Mouse (Mus musculus): ENCODE results near the gene Olfr1417. TPM values are rescaled to one million over a fixed set of nuclear protein-coding genes. Genes with fewer than 3 reads are reported as not detected.

Gene Olfr1417
- total RNA-seq, 2 experiments from 2014 or later, result not detected

DNA sequence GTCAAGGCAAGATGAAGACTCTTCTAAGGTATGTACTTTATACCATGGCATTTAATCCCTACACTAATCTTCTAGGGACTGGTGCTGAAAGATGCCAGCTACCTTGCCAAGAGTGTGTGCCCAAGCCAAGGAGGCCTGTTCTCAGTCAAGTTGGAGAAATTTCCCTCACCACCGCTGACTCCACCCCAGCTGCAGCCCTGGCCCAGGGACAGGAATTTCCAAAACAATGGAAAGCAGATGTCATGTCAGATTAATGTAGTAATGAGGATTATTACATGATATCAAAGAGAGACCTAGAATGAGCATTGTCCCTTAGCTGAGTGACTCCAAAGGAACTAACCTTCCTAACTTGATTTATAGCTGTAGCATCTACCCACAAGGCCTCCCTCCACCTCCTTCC is 28.2 kb downstream of the Olfr1417 start:
- peak; percentile 13 to 38 for DNase-seq

DNA sequence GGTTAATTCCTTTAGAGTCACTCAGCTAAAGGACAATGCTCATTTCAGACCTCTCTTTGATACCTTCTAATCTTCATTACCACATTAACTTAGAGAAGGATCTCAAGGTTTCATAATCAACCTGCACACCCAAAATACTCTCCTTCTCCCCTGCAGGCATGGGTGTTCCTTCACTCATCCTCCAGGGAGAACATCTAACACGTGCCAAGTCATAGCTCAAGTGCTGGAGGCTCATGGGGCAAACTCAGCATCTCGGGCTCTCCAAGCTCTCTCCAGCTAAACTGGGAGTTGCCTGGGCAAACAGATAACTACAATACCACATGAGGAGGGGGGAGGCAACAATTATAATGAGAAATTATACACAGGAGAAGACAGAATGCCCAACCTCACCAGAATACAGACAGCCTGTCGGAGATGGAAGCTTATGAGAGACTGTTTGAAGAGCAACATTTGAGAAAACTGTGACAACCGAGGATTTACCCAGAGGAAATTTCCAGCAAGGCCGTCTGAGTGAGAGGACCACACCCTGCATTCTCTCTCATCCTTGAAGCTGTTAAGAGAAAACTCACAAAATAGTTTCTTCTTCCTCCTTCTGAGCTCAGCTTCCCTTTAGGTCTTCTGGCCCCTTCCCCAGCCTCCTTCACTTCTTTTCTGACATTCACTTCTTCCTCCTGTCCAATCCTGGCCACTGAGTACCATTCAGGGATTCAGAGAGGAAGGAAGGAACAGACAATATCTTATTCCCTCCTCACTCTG is 28.8 kb downstream of the Olfr1417 start:
- no peak for DNase-seq

DNA sequence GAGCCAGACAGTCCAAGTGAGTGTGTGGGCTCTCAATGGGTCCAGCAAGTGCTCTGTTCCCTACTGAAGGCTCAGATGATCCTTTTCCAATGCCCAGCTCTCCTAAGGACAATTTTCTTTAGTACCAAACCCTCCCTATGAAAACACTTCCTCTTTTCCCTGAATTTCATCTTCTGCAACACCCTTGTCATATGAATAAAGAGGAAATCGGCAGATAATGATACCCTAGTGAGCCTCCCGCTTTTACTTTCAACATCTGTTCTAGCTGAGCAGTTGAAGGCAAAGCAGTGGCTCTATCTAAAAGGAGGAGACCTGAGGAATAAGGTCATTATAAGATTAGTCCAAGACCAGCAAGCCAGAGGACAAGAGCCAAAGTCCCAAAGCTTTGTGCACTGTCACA is 30.6 kb downstream of the Olfr1417 start:
- DNase-seq, result no peak

DNA sequence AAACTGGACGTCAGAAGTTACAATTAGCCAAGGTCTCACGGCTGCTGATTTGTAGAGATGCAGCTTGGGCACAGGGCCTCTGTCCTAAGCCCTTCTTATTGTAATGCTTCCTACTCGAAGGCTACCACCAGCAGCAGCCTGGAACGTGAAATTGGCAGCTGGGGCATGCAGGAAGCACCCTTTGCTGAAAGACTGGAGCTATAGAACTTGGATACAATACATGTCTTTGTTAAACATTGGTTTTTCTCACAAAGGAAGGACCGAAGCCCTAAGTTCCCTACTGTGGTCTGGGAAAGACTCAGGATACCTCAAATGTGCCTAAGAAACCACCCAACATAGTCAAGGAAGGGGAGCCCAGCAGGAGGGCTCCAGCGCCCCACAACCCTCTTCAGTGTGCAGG is 31.2 kb downstream of the Olfr1417 start:
- no peak for DNase-seq

DNA sequence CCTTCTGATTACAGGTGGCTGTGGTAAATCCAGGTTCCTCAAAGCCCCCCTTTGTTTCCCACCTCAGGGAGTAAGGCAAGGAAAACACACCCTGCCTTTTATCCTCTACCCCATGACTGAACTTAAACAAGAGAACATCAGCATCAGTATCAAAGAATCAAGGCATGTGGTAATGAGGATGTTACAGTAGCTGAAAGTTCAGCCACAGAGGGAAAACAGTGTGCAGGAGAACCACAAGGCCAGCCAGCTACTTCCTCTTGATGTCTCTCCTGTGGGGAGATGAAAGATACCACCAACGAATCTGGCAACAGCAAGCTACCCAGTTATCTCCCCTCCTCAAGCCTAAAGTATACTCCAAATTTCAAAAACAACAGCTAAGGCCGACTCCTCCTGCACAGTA is 31.8 kb downstream of the Olfr1417 start:
- no peak for DNase-seq

DNA sequence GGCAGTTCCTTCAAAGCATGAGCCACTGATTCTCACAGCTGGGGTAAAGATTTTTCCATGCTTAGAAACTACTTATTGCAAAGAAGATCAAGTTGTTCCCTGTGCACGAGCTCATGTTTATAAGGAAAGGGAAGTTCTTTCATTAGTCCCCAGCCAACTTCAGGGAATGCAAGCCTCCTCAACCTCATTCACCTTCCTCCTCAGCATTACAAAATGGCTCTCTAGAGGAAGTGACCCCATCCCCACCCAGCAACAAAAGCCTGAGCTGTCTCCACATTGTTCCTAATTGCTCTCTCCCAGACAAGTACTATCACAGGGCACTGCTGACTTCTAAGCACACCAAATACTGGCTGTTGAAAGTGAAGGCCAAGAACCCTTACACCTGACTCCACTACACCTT is 34.6 kb downstream of the Olfr1417 start:
- DNase-seq, result no peak

DNA sequence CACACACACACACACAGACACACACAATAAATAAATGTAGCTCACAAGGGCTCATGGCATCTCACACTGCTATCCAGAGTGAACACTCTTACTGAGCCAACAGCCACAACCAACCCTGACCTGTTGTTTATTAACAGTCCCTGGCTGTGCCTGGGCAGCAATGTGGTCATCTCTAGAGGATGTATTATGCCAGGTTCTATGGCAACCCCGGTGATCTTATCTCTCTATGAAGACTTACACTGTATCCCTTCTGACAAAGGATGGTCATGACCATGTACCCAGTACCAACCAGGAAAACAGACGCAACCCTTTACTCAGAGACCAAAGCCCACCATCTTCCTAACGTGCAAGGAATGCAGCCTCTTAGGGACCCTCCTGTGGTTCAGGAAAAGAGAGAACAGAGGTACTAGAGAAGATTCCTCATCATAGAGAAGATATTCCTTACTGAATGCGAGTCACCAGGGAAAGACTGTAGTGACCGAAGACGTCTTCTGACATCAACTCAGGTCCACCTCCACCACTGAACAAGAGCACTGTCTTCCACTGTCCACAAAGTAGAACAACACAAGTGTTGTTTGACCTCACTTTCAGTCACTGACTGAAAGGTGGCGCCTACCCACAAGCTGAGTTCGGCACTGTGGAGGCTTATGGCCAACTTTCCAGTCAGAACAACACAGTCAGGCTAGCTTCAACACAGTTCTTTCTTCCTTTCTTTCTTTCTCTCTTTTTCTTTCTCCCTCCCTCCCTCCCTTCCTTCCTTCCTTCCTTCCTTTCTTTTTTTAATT is 38.3 kb downstream of the Olfr1417 start:
- no peak for DNase-seq

DNA sequence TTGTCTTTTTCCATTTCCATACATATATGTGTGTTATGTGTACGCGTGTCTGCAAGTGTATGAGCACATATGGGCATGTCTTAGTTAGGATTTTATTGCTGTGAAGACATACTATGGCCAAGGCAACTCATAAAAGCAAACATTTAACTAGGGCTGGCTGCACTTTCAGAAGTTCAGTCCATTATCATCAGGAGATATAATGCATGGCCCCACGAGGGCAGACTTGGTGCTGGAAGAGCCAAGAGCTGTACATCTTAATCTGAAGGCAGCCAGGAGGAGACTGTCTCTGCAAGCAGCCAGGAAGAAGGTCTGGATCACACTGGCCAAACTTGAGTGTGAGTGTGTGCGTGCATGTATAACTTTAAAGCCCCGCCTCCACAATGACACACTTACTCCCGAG is 44.6 kb downstream of the Olfr1417 start:
- no peak for DNase-seq

DNA sequence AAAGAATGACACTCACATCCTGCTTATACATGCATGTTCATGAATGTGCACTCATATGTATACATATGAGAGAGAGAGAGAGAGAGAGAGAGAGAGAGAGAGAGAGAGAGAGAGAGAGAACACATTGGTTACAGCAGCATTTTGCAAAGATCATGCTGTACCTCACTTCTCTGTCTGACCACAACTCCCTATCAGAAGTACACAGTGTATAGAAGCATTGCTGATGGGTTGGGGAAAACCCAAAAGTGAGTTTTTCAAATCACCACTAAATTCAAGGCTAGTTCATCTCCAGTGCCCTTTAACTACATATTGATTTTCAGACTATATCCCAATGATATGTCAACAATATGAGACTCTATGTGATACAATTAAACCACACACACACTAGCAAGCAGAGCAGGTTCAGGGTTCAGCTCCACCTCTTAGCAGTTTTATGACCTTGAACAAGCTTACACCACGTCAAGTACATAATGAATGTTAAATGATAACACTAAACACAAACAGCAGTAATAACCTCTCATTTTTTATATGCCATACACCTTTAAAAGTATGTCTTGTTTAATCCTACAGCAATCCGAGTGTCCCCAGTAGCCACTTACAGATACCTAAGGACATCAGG is 45.2 kb downstream of the Olfr1417 start:
- no peak for DNase-seq

DNA sequence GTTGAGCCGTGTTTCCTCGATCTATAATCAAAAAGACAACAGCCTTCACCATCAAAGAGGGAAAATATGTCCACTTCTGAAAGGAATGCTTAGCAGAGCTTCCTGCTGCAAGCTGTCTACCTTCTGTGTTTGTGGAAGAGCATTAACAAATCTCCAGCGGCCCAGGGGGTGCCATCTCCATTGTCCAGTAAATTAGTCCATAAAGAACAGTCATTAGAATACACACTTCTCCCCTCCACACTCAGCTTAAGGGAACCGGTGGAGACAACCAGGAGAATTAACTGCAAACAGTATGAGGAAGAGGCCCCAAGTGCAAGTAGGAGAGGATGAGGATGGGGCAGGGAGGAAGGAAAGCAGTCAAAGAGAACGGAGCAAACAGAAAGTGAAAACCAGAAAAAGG is 47.2 kb downstream of the Olfr1417 start:
- DNase-seq, result no peak

DNA sequence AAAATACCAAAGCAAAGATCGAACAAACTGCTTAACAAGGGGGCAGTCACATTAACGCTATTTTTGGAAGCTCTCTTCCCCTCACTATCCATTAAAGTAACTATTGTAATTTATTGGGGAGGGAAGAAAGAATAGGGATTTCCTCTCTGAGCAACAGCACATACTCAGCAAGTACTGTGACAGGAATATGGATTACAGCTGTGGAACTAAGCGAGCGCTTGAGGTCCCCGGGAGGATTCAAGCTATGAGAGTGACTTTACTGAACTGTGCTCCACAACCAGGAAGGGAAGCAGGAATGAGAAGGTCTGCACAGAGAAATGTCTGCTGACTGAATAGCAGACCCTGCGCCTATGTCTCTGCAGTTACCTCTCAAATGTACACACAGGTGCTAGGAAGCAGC is 50.1 kb downstream of the Olfr1417 start:
- no peak for DNase-seq

DNA sequence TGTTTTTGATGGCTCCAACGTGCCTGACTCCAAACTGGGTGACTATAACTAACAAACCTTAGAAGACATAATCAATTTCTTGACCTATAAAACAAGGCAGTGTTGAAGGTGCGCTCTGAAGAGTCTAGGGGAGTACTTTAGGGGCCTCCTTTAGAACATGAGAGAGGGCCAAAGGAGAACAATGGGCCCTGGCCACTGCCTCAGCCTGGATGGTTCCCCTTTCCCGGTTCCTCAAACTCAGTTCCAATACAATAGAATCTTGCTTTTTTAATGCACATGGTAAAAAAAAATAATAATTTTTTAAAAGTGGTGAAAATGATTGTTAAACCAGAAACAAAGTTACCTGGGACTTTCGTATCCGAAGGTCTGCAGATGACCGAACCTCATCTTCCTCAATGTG is 51.2 kb downstream of the Olfr1417 start:
- DNase-seq, result no peak

DNA sequence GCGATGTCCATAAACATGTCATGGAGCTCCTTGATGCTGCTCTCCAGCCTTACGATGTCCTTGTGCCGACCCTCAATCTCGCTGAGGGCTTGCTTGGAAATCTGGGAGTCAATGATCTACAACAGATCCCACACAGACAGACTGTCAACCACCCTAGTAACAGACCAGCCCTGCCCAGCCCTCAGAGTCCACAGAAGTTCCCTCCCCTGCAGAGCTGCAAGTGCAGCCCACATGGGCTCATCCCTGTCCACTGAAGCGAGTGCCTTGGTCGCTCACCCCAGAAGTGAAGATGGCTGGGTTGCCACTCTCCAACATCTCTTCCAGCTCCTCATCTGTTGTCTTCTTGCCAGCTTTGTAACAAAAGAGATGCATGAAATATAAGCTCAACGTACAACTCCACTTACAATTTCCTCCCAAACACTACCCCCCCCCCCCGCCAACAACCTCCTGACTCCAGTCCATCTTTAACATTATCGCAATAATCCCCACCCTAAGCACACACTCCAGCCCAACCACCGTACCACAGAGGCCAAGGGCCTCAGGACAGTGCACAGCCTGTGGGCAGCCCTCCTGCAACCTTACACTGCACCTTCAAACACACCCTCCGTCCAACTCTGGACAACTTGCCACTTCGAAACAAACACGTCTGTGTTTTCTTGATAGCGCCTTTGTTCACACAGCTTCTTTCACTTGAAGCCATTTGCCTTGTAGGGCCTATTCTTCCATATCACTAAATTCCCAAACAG is 53.4 kb downstream of the Olfr1417 start:
- DNase-seq, result no peak

DNA sequence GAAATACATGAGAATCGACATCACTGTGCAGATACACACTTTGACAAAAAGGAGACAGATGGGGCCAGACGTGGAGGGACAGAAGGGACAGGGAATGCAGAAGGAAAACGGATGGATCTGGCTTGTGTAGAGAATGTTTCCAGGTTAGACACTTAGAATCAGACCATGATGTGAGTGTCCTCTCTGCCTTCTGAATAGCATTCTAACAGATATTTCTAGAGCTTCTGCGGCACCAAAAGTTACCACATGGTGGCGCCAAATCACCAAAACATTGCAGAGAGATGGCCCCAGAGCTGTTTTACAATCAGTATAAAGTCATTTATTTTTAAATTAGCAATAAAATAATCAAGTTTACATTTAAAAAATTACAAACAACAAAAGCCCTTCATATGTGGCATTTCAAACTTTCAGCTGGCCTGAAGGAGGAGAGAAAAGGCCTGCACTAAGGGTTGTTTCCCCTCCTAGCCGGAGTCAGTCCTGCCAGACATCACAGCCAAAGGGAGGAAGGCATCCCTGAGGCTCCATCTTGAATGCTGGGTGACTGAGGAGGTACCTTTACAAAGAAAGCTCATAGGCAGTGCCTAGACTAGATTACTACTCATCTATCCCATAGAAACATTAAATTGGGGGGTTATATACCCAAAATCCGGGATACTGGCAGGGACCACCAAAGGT is 61.7 kb downstream of the Olfr1417 start:
- DNase-seq, result peak; percentile 68 to 75

Other genes starting within 250 kb of the Olfr1417 start
- gene Ms4a6d, start 234.4 kb downstream of the Olfr1417 start, total RNA-seq (2021), result 1 to 10 TPM; 3.2 to 5.8 TPM
- gene Ms4a2, start 215.5 kb downstream of the Olfr1417 start, total RNA-seq (2021), result not detected
- not detected for gene Ms4a3, start 198.4 kb downstream of the Olfr1417 start, total RNA-seq (2021)
- under 1 TPM in 1 of 2 experiments, not detected in 1; 0.92 TPM for gene Oosp2, start 178.7 kb downstream of the Olfr1417 start, total RNA-seq (2021)
- 1 to 10 TPM in 1 of 2 experiments, not detected in 1; 4.7 TPM for gene Oosp1, start 148.1 kb downstream of the Olfr1417 start, total RNA-seq (2021)
- not detected for gene Oosp3, start 142.2 kb downstream of the Olfr1417 start, total RNA-seq (2021)
- gene Gif, start 91.7 kb downstream of the Olfr1417 start, total RNA-seq (2021), result not detected
- gene Mrpl16, start 68.8 kb downstream of the Olfr1417 start, total RNA-seq (2021), result 10 to 100 TPM; 63.8 to 67.8 TPM
- 1 to 10 TPM; 8.4 to 9.2 TPM for gene Stx3, start 19.8 kb downstream of the Olfr1417 start, total RNA-seq (2021)
- gene Olfr1418, start 21.8 kb upstream of the Olfr1417 start, total RNA-seq (2021), result not detected
- gene Olfr1419, start 35.9 kb upstream of the Olfr1417 start, total RNA-seq (2021), result not detected
- gene Olfr1420, start 47.3 kb upstream of the Olfr1417 start, total RNA-seq (2021), result not detected
- 10 to 100 TPM; 25.0 to 28.2 TPM for gene Patl1, start 73.2 kb upstream of the Olfr1417 start, total RNA-seq (2021)
- 100 to 1,000 TPM in 1 of 2 experiments, 10 to 100 TPM in 1; 81.5 to 117 TPM for gene Osbp, start 126.7 kb upstream of the Olfr1417 start, total RNA-seq (2021)
- not detected for gene Olfr1423, start 202.1 kb upstream of the Olfr1417 start, total RNA-seq (2021)
- not detected for gene Olfr1424, start 223.5 kb upstream of the Olfr1417 start, total RNA-seq (2021)
- not detected for gene Olfr1425, start 238.5 kb upstream of the Olfr1417 start, total RNA-seq (2021)

All from adrenal gland, postnatal 36 days (tissue).